Mouse (Mus musculus) erythroblast, embryonic 14.5 days (primary cell): Measurements from ENCODE around the gene Use1.

Experiments
- GATA1 ChIP-seq: IDR thresholded peaks from 2 replicates; pipeline ENCODE4 v1.6.1; 2012; ENCODE audit warnings: low read length, inconsistent platforms, mixed read lengths
- TAL1 ChIP-seq: IDR thresholded peaks from 3 replicates; pipeline ENCODE4 v1.6.1; 2012; ENCODE audit warnings: low read length, inconsistent platforms, mixed read lengths

DNA sequence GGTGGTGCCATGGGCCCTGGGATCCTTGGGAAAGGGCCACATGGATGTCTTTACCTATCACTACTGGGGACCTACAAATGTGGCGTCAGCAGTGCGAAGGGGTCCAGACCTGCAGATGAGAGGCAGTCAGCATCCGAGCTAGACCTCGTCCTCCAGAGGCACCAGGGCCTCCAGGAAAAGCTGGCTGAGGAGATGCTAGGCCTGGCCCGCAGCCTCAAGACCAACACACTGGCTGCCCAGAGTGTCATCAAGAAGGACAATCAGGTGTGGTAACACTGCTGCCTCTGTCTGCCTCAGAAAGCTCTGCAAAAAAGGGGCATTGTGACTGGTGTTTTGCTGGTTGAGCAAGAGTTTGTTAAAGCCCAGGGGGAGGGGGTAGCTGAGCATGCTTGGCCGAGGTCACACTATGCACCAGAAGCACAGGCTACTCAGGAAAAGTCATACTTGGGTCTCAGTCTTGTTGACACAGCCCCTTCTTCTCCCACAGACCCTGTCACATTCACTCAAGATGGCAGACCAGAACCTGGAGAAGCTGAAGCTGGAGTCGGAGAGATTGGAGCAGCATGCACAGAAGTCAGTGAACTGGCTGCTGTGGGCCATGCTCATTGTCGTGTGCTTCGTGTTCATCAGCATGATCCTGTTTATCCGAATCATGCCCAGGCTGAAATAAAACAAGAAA is 2.5 kb downstream of the Use1 start:
- TF ChIP-seq GATA1 (no peak), TAL1 (no peak)
